Mouse (Mus musculus) lung, adult 10 weeks (tissue): ENCODE data around the gene Emid1. TPM values are rescaled to one million over a fixed set of nuclear protein-coding genes. Genes with fewer than 3 reads are reported as not detected.

Experiments used
- polyA plus RNA-seq: library from polyadenylated mRNA; stranded (reverse); fragments of 350-450 nt; fragmentation: Illumina TruSeq; extraction: RNeasy Lipid Tissue Mini Kit (QIAGEN cat#74804); gene quantifications from one replicate; pipeline ENCODE4 v1.2.3, GENCODE M21; 2014; ENCODE audit warnings: low read depth, low replicate concordance; ENCODE audit not compliant: insufficient read depth

Gene Emid1
- polyA plus RNA-seq, result 13.8 TPM

DNA sequence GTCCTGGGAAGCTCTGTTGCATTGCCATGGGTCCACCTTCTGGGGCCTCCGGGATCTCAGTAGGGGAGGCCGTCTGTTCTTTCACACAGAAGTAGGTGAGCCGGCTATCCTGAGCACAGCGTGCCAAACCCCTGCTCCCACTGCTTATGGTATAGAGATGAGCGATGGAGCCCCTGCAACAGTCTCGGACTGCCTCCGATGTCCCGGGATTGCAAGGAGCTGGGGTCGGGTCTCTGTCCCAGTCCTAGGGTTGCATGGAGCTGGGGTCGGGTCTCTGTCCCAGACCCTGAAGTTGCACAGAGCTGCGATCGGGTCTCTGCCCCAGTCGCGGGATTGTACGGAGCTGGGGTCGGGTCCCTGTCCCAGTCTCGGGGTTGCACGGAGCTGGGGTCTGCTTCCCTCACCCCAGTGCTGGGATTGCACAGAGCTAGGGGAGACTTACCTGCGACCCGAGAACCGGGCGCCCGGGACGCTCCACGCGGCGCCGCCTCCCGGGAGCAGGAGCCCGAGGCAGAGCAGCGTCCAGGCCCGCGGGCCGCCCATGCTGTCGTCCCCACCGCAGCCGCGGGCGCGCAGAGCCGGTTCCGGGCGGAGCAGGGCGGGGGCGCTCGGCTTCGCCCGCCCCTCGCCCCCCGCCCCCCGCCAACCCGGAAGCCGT is at the start of gene Emid1:
Gene Emid1, minus strand, starts transcription at position 578 of the 658 bp plus-strand sequence.

DNA sequence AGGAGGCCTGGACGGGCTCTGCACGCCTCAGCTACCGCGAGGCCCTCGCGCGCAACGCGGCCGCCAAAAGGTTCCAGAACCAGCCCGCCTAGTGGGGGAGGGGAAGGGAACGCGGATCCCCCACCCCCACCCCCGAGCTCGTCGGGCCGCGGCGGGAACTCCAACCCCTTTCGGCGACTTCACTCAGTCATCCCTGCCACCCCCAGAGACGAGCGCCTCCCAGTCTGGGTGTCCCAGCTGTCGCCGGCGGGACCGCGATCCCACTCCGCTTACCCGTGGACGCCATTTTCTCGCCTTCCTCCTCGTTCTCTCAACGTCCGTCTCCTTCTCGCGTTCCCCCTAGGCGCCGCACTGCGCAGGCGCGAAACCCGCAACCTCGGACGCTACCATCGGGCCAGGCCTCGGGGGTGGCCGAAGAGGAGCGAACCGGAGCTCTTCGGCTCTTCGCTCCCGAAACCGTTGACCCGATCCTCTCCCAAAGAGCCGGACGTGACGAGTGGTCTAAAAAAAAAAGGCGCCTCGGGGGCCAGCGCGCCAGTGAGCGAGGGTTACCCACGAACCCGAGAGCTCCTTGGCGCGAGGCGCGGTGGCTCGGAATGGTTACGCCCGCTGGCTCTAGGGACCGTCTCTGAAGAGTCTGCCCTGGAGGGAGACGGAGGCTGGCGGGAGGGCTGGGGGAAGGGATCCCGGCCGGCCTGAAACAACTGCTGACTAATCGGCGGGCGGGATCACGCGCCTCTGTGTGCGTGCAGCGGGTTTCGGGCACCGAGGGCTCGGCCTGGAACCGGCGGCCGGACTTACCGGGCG is 53.1 kb downstream of the Emid1 start, which contains the start of the genes Rhbdd3 and Ewsr1:
Gene Rhbdd3, plus strand, starts transcription at position 191 of the 807 bp plus-strand sequence.
Gene Ewsr1, minus strand, starts transcription at position 531 of the 807 bp plus-strand sequence.

DNA sequence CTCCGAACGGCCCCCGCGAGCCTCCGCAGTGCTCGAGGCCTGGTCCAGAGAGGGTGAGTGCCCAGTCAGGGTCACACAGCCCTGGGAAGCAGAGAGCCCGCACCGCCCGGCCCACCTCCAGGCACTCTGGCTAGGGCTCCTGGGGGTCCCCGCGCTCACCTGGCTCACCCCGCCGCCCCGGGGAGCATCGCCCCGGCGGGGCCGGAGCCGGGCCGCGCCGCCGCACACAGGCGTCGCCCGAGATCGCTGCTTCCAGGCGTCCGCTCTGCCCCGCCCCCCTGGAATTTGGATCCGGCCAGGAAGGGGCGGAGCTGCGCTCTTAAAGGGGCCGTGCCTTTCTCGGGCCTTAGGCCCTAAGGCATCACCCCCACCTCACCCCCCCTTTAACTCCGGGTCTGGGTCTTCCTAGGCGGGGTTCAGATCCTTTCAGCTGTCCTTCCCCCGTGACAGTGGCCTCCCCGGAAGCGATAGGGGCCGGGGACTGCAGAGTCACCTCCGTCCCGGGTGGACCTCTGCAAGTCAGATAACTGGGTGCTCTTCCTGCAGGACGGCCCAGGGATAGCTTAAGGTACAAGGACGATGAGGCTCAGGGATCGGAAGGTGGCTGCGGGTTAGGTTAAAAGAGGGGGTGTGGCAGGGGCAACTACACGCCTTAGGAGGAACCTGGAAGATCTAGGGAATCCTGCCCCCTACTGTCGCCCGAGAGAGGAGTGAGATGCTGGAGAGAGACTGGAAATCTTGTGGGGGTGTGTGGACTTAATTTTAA is 86.8 kb downstream of the Emid1 start, which contains the start of gene Gas2l1:
Gene Gas2l1, minus strand, starts transcription at position 272 of the 766 bp plus-strand sequence.

DNA sequence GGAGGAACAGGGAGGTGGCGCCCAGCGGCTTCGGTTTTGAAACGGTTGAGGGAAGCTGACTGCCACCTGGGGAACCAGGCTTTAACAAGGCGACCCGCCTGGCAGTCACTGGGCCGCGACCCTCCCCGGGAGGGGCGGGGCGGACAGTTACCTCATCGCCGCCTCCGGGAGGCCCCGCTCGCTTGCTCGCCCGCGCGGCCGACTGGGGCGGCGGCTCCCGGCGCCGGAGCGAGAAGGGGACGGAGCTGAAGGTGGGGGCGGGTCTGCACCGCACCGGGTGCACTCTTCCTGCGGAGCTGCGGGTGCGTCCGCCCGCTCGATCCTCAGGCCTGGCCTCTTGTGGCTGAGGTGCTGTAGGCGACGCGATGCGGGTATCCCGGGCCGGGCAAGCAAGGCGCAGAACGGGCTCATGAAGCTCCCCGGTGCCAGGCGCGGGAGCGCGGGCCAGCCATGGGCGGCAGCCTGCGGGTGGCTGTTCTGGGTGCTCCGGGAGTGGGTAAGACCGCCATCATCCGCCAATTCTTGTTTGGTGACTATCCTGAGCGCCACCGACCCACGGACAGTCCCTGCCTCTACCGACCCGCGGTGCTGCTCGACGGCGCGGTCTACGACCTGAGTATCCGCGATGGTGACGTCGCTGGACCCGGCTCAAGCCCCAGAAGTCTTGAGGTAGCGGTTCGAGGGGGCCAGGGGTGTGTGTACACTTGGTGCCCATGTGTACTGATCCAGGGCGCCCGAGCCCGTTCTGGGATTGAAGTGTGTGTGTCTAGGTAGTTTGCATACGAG is 94.0 kb downstream of the Emid1 start, which contains the start of gene Rasl10a:
Gene Rasl10a, plus strand, starts transcription at position 273 of the 786 bp plus-strand sequence.

Other genes with a start within 250 kb of the Emid1 start
- 0.07 TPM for gene Nefh, start 204.2 kb downstream of the Emid1 start, polyA plus RNA-seq
- gene Ap1b1, start 165.4 kb downstream of the Emid1 start, polyA plus RNA-seq, result 20.7 TPM
- gene Rasl10a, start 94.1 kb downstream of the Emid1 start, polyA plus RNA-seq, result 2.1 TPM
- 28.3 TPM for gene Gas2l1, start 86.9 kb downstream of the Emid1 start, polyA plus RNA-seq
- gene Rhbdd3, start 53.3 kb downstream of the Emid1 start, polyA plus RNA-seq, result 7.7 TPM
- 131 TPM for gene Ewsr1, start 53.0 kb downstream of the Emid1 start, polyA plus RNA-seq
- 13.7 TPM for gene Kremen1, start 109.3 kb upstream of the Emid1 start, polyA plus RNA-seq